Mouse (Mus musculus) stomach, postnatal 0 days (tissue): ENCODE data around the gene Gramd4. TPM values are rescaled to one million over a fixed set of nuclear protein-coding genes. Genes with fewer than 3 reads are reported as not detected.
A peak's percentile ranks its signal among the peaks of the same experiment; 100 is the strongest.
"Not testable (repeated sequence)": the region's sequence is repeated elsewhere in the genome, so short reads cannot be mapped to it uniquely, and the experiment has no call there.

Experiments
- ATAC-seq: fragments of 200-750 bp; cut with Nextera tagmentation; 2 replicates; pipeline ENCODE4 v1.8.0; 2017; ENCODE audit not compliant: low FRiP score, low TSS enrichment
- DNase-seq: peaks from one replicate; pipeline ENCODE4 v3.0.0-alpha.2; 2016; ENCODE audit warnings: low spot score
- H3K27ac ChIP-seq: fragments of 300-500 bp; sonication (generic); replicated peaks from 2 replicates; pipeline ENCODE4 v1.5.1; 2014; ENCODE audit warnings: mild to moderate bottlenecking, control low read depth
- H3K27me3 ChIP-seq: fragments of 300-500 bp; sonication (generic); 2 replicates; pipeline ENCODE4 v1.6.1; 2014; ENCODE audit warnings: low read length; ENCODE audit not compliant: control insufficient read depth, insufficient read depth
- H3K36me3 ChIP-seq: fragments of 300-500 bp; sonication (generic); 2 replicates; pipeline ENCODE4 v1.6.1; 2014; ENCODE audit warnings: low read length, mixed read lengths; ENCODE audit not compliant: control insufficient read depth, insufficient read depth
- H3K4me1 ChIP-seq: fragments of 300-500 bp; sonication (generic); replicated peaks from 2 replicates; pipeline ENCODE4 v1.6.1; 2014; ENCODE audit warnings: antibody characterized with exemption; ENCODE audit not compliant: control insufficient read depth, insufficient read depth
- H3K4me2 ChIP-seq: fragments of 300-500 bp; sonication (generic); replicated peaks from 2 replicates; pipeline ENCODE4 v1.6.1; 2014; ENCODE audit warnings: low read depth, mild to moderate bottlenecking, control low read depth, moderate library complexity
- H3K4me3 ChIP-seq: fragments of 300-500 bp; sonication (generic); 2 replicates; pipeline ENCODE4 v1.5.1; 2014; ENCODE audit warnings: low read depth, low read length, control low read depth
- H3K9ac ChIP-seq: fragments of 300-500 bp; sonication (generic); 2 replicates; pipeline ENCODE4 v1.6.1; 2014; ENCODE audit warnings: mild to moderate bottlenecking, low read length, control low read depth, mixed read lengths
- H3K9me3 ChIP-seq: fragments of 300-500 bp; sonication (generic); 2 replicates; pipeline ENCODE4 v1.6.1; 2016; ENCODE audit warnings: low read length; ENCODE audit not compliant: control insufficient read depth
- CTCF ChIP-seq: IDR thresholded peaks from 2 replicates; pipeline ENCODE4 v1.5.1; 2016; ENCODE audit warnings: antibody characterized with exemption, low read depth, mild to moderate bottlenecking, moderate library complexity
- EP300 ChIP-seq: optimal IDR thresholded peaks from 2 replicates; pipeline ENCODE3; 2016; ENCODE audit warnings: antibody characterized with exemption
- WGBS: fragments of 180-500 bp; shearing (Covaris S2); extraction: QIAGEN DNeasy Blood & Tissue Kit; methylation state at CpG from one replicate; pipeline ENCODE4 v1.1.7; 2014; 5-methylcytosine and 5-hydroxymethylcytosine counted together
- polyA plus RNA-seq: library from polyadenylated mRNA; unstranded; fragments of >200 nt; fragmentation: Nextera tagmentation; extraction: Ambion mirVana; gene quantifications from 2 replicates; pipeline ENCODE4 v1.2.1, GENCODE M21; 2015

The Gramd4 gene
- polyA plus RNA-seq, 1 experiment from 2014 or later = 11.1 TPM

DNA sequence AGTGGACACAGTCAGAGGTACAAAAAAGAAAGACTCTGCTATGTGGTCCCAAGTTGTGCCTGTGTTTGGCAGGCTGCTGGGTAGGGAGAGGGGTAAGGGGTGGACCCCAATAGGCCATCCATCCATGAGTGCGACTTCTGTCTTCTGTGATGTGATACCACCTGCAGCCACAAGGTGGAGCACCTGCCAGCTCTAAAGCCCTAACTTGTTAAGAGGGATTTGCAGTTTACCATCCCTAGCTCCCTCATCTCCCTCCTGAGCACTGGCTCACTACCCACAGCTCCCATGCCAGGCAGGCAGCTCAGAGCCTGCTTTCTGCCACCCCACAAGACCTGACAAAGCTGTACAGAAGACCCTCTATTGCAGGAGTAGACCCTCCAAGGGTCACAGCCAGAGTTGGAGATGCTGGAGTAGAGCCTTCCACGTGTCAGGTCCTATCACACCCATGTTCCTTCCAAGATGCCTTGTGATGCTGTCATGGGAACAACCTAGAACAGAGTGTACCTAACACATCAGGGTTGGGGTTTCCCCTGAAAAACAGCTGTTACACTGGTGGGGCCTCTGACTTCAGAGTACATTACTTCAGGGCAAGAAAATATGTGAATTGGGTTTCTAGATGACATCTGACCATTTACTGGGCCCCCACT lies 3.5 kb upstream of the Gramd4 start:
- H3K27ac ChIP-seq = no peak overlapping the region
- no peak; the same call in 1 of the 2 replicates for ATAC-seq
- H3K36me3 ChIP-seq = no peaks in the 10 kb centered on the region; the same call in 1 of the 2 replicates
- no peak overlapping the region for H3K4me2 ChIP-seq
- DNase-seq = peak; percentile 78
- no peaks in the 10 kb centered on the region for H3K27me3 ChIP-seq
- TF ChIP-seq EP300 (no peak), CTCF (peak; percentile 91)
- peaks cover 4% of the 10 kb centered on the region; the same call in 1 of the 2 replicates for H3K4me1 ChIP-seq
- H3K9me3 ChIP-seq = no peaks in the 10 kb centered on the region
- H3K9ac ChIP-seq = no peak overlapping the region
- no peak overlapping the region for H3K4me3 ChIP-seq
- WGBS = 26% methylated on average over 2 of the region's 2 CpGs

DNA sequence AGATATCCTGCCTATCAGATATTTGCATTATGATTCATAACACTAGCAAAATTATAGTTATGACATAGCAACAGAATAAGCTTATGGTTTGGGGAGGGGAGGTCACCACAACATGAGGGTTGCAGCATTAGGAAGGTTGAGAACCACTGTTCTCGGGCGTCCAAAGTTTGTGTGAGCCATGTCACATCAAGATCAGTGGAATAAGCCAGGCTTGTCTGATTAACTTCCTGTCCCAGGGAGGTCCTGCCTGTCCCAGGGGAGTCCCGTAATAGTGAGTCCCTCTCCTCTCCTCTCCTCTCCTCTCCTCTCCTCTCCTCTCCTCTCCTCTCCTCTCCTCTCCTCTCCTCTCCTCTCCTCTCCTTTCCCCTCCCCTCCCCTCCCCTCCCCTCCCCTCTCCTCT lies 2.6 kb upstream of the Gramd4 start:
- ATAC-seq, H3K9me3 ChIP-seq, H3K4me2 ChIP-seq, DNase-seq, H3K27ac ChIP-seq, H3K4me1 ChIP-seq, H3K36me3 ChIP-seq, H3K27me3 ChIP-seq, H3K4me3 ChIP-seq, H3K9ac ChIP-seq: not testable (repeated sequence)
- WGBS = 67% methylated on average over 3 of the region's 3 CpGs

DNA sequence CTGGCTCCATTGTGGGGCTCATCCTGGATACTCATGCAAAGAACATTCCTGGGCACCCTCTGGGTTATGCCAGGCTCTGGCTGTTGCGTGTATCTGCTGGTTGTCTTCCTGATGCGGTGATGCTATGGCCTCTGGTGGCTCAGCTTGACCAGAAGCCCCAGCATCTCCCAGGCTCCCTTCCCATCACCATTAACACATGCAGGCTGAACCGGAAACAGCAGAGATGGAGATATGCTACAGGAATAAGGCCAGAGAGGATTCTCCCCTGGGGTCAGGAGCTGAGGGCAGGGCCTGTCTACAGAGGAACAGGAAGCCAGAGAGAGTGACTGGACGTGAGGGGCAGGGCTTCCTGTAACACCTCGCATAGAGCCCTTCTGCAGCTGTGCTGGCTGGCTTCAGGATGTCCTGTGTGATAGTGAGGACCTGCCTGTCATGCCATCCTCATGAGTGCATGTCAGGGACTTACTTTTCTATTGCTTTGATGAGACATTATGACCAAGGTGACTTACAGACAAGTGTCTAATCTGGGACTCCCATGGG lies 1.2 kb upstream of the Gramd4 start:
- H3K4me3 ChIP-seq = no peak overlapping the region
- no peak for ATAC-seq
- H3K27me3 ChIP-seq = no peaks in the 10 kb centered on the region
- H3K27ac ChIP-seq = no peak overlapping the region
- H3K4me1 ChIP-seq = peaks cover 6% of the 10 kb centered on the region; the same call in 1 of the 2 replicates
- DNase-seq = no peak
- H3K4me2 ChIP-seq = no peak overlapping the region
- H3K9me3 ChIP-seq = no peaks in the 10 kb centered on the region
- H3K36me3 ChIP-seq = no peaks in the 10 kb centered on the region; the same call in 1 of the 2 replicates
- 86% methylated on average over 5 of the region's 5 CpGs for WGBS
- no peak overlapping the region for H3K9ac ChIP-seq
- TF ChIP-seq CTCF = no peak
- no peak for TF ChIP-seq EP300

DNA sequence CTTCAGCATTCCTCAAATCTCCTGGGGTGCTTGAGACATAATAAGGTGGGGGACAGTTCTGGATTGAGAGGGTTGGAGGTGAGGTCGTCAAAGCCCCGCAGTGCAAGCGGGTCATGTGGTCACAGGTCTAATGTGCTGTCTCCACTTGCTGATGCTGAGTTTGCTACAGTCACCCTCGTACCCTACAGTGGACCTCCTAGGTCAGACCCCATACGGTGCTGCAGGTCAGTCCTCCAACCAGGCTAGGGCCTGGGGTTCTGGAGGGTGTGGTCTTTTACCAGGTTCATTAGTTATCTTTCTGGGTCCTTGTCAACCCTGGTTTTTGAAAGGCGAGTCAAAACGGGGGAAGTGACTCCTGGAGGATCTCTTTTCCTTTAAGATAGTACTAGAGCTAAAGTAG lies 413 bp downstream of the Gramd4 start:
- TF ChIP-seq CTCF (no peak), EP300 (no peak)
- Histone ChIP-seq H3K4me3 (peak overlapping the region; percentile 82), H3K27ac (peak overlapping the region; percentile 87), H3K27me3 (no peaks in the 10 kb centered on the region), H3K9ac (peak overlapping the region; percentile 92; the same call in 1 of the 2 replicates), H3K9me3 (no peaks in the 10 kb centered on the region), H3K4me2 (peak overlapping the region; percentile 98), H3K4me1 (peaks cover 9% of the 10 kb centered on the region; the same call in 1 of the 2 replicates), H3K36me3 (no peaks in the 10 kb centered on the region; the same call in 1 of the 2 replicates)
- DNase-seq (no peak), ATAC-seq (peak; percentile 11; the same call in 1 of the 2 replicates)
- 17% methylated on average over 7 of the region's 7 CpGs for WGBS

DNA sequence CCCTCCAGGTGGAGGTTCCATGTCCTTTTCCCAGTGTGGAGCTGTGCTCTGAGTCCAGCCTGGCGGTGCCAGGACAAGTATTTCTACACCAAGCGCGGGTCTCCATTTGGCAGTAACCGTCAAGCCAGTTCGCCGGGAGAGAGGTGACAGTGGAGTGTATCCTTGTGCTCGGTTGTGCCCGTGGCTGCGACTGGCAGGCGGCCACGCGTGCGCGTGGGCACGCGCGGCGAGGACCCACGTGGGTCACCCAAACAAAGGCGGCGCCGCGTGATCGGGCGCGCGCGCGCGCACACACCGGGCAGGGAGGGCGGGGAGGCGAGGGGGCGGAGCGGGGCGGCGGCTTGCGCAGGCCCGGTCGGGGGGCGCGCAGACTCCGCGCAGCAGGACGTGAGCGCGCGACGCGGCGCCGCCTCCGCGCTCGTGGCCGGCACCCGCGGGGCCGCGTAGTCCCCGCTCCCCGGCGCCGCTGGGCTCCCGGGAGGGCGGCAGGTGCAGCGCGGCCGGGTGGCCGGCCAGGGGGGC lies 960 bp downstream of the Gramd4 start:
- TF ChIP-seq CTCF (no peak), EP300 (no peak)
- Histone ChIP-seq H3K36me3 (no peaks in the 10 kb centered on the region; the same call in 1 of the 2 replicates), H3K9me3 (no peaks in the 10 kb centered on the region), H3K4me2 (peak overlapping the region; percentile 98), H3K27ac (peak overlapping the region; percentile 87), H3K9ac (peak overlapping the region; percentile 92), H3K27me3 (no peaks in the 10 kb centered on the region), H3K4me1 (peaks cover 9% of the 10 kb centered on the region; the same call in 1 of the 2 replicates), H3K4me3 (peak overlapping the region; percentile 82)
- 0% methylated on average over 26 of the region's 70 CpGs for WGBS
- DNase-seq (peak; percentile 93), ATAC-seq (peak; percentile 74)
